Mouse (Mus musculus) ES-E14 (cell line): ENCODE measurements at regions not wholly inside any gene's neighbourhood (a gene's known extent, or its start where the extent isn't known, plus 50 kb on each side); places are given as distances from the start of the nearest gene placed in this dataset.

Source experiments
- HCFC1 ChIP-seq: IDR thresholded peaks from 2 replicates; pipeline ENCODE4 v1.6.1; 2012; ENCODE audit warnings: low read length, inconsistent platforms, borderline replicate concordance; ENCODE audit not compliant: insufficient read depth
- MAFK ChIP-seq: IDR thresholded peaks from 2 replicates; pipeline ENCODE4 v1.6.1; 2014; ENCODE audit warnings: mild to moderate bottlenecking, low read depth, low read length, inconsistent platforms; ENCODE audit not compliant: insufficient read depth

DNA sequence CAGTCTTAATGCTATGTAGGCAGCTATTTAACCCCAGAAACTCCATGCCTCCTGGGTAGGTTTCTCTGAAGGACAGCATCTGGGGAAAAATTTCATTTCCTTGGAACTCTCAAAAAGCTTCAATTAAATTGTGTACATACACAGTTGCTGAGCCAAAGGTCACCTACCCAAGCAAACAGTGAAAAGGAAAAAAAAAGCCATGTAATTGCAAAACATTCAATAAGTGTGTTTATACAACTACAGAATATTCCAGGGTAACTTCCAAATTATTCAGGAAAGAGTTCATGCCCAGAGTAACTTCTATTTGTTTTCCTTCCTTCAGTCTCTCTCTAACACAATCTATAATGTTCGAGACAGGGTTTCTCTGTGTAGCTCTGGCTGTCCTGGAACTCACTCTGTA is 441.2 kb upstream of the Adgrl3 start:
- TF ChIP-seq MAFK (no peak), HCFC1 (no peak)
